Mouse (Mus musculus) spleen, postnatal 14 days (tissue): ENCODE results near the gene Trpm5.

Source experiments
- DNase-seq, 2 experiments: peaks; one replicate each; pipeline ENCODE4 v3.0.0; 2021 to 2022; ENCODE audit warnings: low spot score in 2 of 2

Trpm5 gene

GRCm38 (mm10) chr7:143059202-143059870, 35.1 kb downstream of the Trpm5 start:
- DNase-seq: no peak

GRCm38 (mm10) chr7:143058221-143058697, 36.2 kb downstream of the Trpm5 start:
- no peak for DNase-seq

GRCm38 (mm10) chr7:143057667-143058220, 36.7 kb downstream of the Trpm5 start:
- no peak for DNase-seq

GRCm38 (mm10) chr7:143057023-143057422, 37.4 kb downstream of the Trpm5 start:
- no peak for DNase-seq

- DNase-seq: no peak
Measured at GRCm38 (mm10) chr7:143055499-143056186, 38.8 kb downstream of the Trpm5 start.

GRCm38 (mm10) chr7:143055001-143055400, 39.4 kb downstream of the Trpm5 start:
- no peak for DNase-seq

GRCm38 (mm10) chr7:143054612-143054965, 39.9 kb downstream of the Trpm5 start:
- no peak for DNase-seq

- DNase-seq: no peak
Measured at GRCm38 (mm10) chr7:143053961-143054611, 40.4 kb downstream of the Trpm5 start.

- peak in 1 of 2 experiments; percentile 37 for DNase-seq
Measured at GRCm38 (mm10) chr7:143053008-143053899, 41.2 kb downstream of the Trpm5 start.

- peak; percentile 83 to 89 for DNase-seq
Measured at GRCm38 (mm10) chr7:143052626-143053007, 41.8 kb downstream of the Trpm5 start, which contains the start of gene Cd81. TSS of gene Cd81 (plus strand) at chr7:143052739.

GRCm38 (mm10) chr7:143051316-143051715, 43.1 kb downstream of the Trpm5 start:
- DNase-seq: no peak

- DNase-seq: no peak
Measured at GRCm38 (mm10) chr7:143049841-143050816, 44.3 kb downstream of the Trpm5 start.

GRCm38 (mm10) chr7:143049331-143049730, 45.1 kb downstream of the Trpm5 start:
- no peak for DNase-seq

GRCm38 (mm10) chr7:143046358-143046757, 48.1 kb downstream of the Trpm5 start:
- no peak for DNase-seq

- no peak for DNase-seq
Measured at GRCm38 (mm10) chr7:143044826-143045206, 49.6 kb downstream of the Trpm5 start.

GRCm38 (mm10) chr7:143044049-143044825, 50.2 kb downstream of the Trpm5 start:
- DNase-seq: no peak

- no peak for DNase-seq
Measured at GRCm38 (mm10) chr7:143042897-143043300, 51.5 kb downstream of the Trpm5 start.

GRCm38 (mm10) chr7:143042089-143042488, 52.4 kb downstream of the Trpm5 start:
- no peak for DNase-seq

GRCm38 (mm10) chr7:143041138-143041822, 53.2 kb downstream of the Trpm5 start:
- DNase-seq: no peak
